Mouse (Mus musculus) G1E (cell line): Measurements from ENCODE around the gene Nacad.

Experiments
- CTCF ChIP-seq: IDR thresholded peaks from 2 replicates; pipeline ENCODE4 v1.5.1; 2012; ENCODE audit warnings: low read depth, low read length, inconsistent platforms, mixed read lengths
- TAL1 ChIP-seq: conservative IDR thresholded peaks from 2 replicates; pipeline ENCODE4 v1.6.1; 2012; ENCODE audit warnings: low read depth, low read length, inconsistent platforms, mixed read lengths

DNA sequence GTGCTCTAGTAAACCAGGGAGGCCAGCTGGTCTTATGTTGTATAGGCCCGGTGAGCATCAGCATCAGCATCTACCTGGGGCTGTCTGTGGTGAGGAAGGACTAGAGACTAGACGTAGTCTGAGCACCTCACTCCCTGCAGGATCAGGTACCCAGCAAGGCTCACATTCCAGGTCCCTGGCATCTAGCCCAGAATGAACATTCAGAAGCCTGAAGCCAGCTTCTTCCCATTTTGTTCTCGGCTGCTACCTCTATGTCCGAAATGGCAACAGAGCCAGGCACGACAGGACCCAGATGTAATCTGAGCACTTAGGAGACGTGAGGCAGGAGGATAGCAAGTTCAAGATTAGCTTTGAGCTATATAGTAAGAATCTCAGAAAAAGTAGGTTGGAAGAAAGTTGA, 11.0 kb downstream of the Nacad start:
- TF ChIP-seq TAL1 (no peak), CTCF (no peak)
